Mouse (Mus musculus): ENCODE measurements around the gene Prkca.

GRCm38 (mm10) chr11:107913317-107913716, 430.4 kb downstream of the Prkca start:
- TF ChIP-seq POLR2A (IDR thresholded peaks at IDR 0.05; ENCODE audit: insufficient read depth, low read depth, low read length) (no peak), CTCF (IDR thresholded peaks at IDR 0.05) (peak; percentile 28; the same call in 1 of the 2 replicates), EP300 (IDR thresholded peaks at IDR 0.05; ENCODE audit: insufficient read depth, low read depth, low read length) (no peak)

Measured in heart, adult 2 months (tissue).